Mouse (Mus musculus): ENCODE measurements around the gene Lrrc8c. TPM values are rescaled to one million over a fixed set of nuclear protein-coding genes. Genes with fewer than 3 reads are reported as not detected.

Lrrc8c gene
- polyA plus RNA-seq, 1 experiment = 7.1 TPM

GRCm38 (mm10) chr5:105541051-105541450 lies 21.9 kb downstream of the Lrrc8c start:
- TF ChIP-seq USF1 (IDR thresholded peaks at IDR 0.05; ENCODE audit: low read depth) (no peak), CEBPB (IDR thresholded peaks at IDR 0.05; ENCODE audit: low read depth) (no peak), CTCF (IDR thresholded peaks at IDR 0.05; ENCODE audit: control insufficient read depth, insufficient read depth, insufficient read length) (no peak), FOSL1 (IDR thresholded peaks at IDR 0.05; ENCODE audit: insufficient read depth, low read length, poor library complexity, severe bottlenecking) (no peak), MAX (IDR thresholded peaks at IDR 0.05) (no peak), MYOG (IDR thresholded peaks at IDR 0.05; ENCODE audit: control insufficient read depth, extremely low read depth, insufficient read length) (no peak), MYOD1 (IDR thresholded peaks at IDR 0.05; ENCODE audit: control insufficient read depth, insufficient read length, low read depth) (no peak)
- Histone ChIP-seq H3K79me3 (ENCODE audit: low read depth) (no peaks in the 10 kb centered on the region), H3ac (ENCODE audit: control insufficient read depth, insufficient read length, low read depth) (no peak overlapping the region), H3K36me3 (ENCODE audit: control insufficient read depth, insufficient read depth) (peaks cover 8% of the 10 kb centered on the region), H3K27me3 (ENCODE audit: control insufficient read depth, insufficient read depth, insufficient read length) (no peaks in the 10 kb centered on the region), H3K79me2 (ENCODE audit: control insufficient read depth, insufficient read depth) (no peaks in the 10 kb centered on the region), H3K4me3 (ENCODE audit: insufficient read depth, poor library complexity, severe bottlenecking) (no peak overlapping the region)

- H3K36me3 ChIP-seq (ENCODE audit: control insufficient read depth, insufficient read depth) = peaks cover 8% of the 10 kb centered on the region
- no peak overlapping the region for H3ac ChIP-seq (ENCODE audit: control insufficient read depth, insufficient read length, low read depth)
- no peak for TF ChIP-seq FOSL1 (IDR thresholded peaks at IDR 0.05; ENCODE audit: insufficient read depth, low read length, poor library complexity, severe bottlenecking)
- TF ChIP-seq MYOD1 (IDR thresholded peaks at IDR 0.05; ENCODE audit: control insufficient read depth, insufficient read length, low read depth) = no peak
- no peak for TF ChIP-seq MYOG (IDR thresholded peaks at IDR 0.05; ENCODE audit: control insufficient read depth, extremely low read depth, insufficient read length)
- TF ChIP-seq CEBPB (IDR thresholded peaks at IDR 0.05; ENCODE audit: low read depth) = no peak
- no peak for TF ChIP-seq MAX (IDR thresholded peaks at IDR 0.05)
- TF ChIP-seq USF1 (IDR thresholded peaks at IDR 0.05; ENCODE audit: low read depth) = no peak
- TF ChIP-seq CTCF (IDR thresholded peaks at IDR 0.05; ENCODE audit: control insufficient read depth, insufficient read depth, insufficient read length) = no peak
- no peaks in the 10 kb centered on the region for H3K27me3 ChIP-seq (ENCODE audit: control insufficient read depth, insufficient read depth, insufficient read length)
- no peaks in the 10 kb centered on the region for H3K79me3 ChIP-seq (ENCODE audit: low read depth)
- H3K79me2 ChIP-seq (ENCODE audit: control insufficient read depth, insufficient read depth) = no peaks in the 10 kb centered on the region
- H3K4me3 ChIP-seq (ENCODE audit: insufficient read depth, poor library complexity, severe bottlenecking) = no peak overlapping the region
Measured at GRCm38 (mm10) chr5:105545126-105545525, 25.9 kb downstream of the Lrrc8c start.

- H3K36me3 ChIP-seq (ENCODE audit: control insufficient read depth, insufficient read depth) = peaks cover 5% of the 10 kb centered on the region
- no peaks in the 10 kb centered on the region for H3K79me2 ChIP-seq (ENCODE audit: control insufficient read depth, insufficient read depth)
- no peaks in the 10 kb centered on the region for H3K79me3 ChIP-seq (ENCODE audit: low read depth)
- TF ChIP-seq FOSL1 (IDR thresholded peaks at IDR 0.05; ENCODE audit: insufficient read depth, low read length, poor library complexity, severe bottlenecking) (no peak), CTCF (IDR thresholded peaks at IDR 0.05; ENCODE audit: control insufficient read depth, insufficient read depth, insufficient read length) (no peak), MAX (IDR thresholded peaks at IDR 0.05) (no peak), USF1 (IDR thresholded peaks at IDR 0.05; ENCODE audit: low read depth) (no peak), CEBPB (IDR thresholded peaks at IDR 0.05; ENCODE audit: low read depth) (no peak)
- H3ac ChIP-seq (ENCODE audit: control insufficient read depth, insufficient read length, low read depth) = no peak overlapping the region
- no peaks in the 10 kb centered on the region for H3K27me3 ChIP-seq (ENCODE audit: control insufficient read depth, insufficient read depth, insufficient read length)
- H3K4me3 ChIP-seq (ENCODE audit: insufficient read depth, poor library complexity, severe bottlenecking) = no peak overlapping the region
Measured at GRCm38 (mm10) chr5:105547115-105547514, 27.9 kb downstream of the Lrrc8c start.

GRCm38 (mm10) chr5:105551808-105552207 lies 32.6 kb downstream of the Lrrc8c start:
- no peak for TF ChIP-seq CTCF (IDR thresholded peaks at IDR 0.05; ENCODE audit: control insufficient read depth, insufficient read depth, insufficient read length)
- TF ChIP-seq MAX (IDR thresholded peaks at IDR 0.05) = no peak
- no peak for TF ChIP-seq CEBPB (IDR thresholded peaks at IDR 0.05; ENCODE audit: low read depth)
- TF ChIP-seq MYOD1 (IDR thresholded peaks at IDR 0.05; ENCODE audit: control insufficient read depth, insufficient read length, low read depth) = no peak
- no peak for TF ChIP-seq FOSL1 (IDR thresholded peaks at IDR 0.05; ENCODE audit: insufficient read depth, low read length, poor library complexity, severe bottlenecking)
- TF ChIP-seq MYOG (IDR thresholded peaks at IDR 0.05; ENCODE audit: control insufficient read depth, extremely low read depth, insufficient read length) = no peak
- TF ChIP-seq USF1 (IDR thresholded peaks at IDR 0.05; ENCODE audit: low read depth) = no peak

GRCm38 (mm10) chr5:105556291-105556690 lies 37.1 kb downstream of the Lrrc8c start:
- no peaks in the 10 kb centered on the region for H3K27me3 ChIP-seq (ENCODE audit: control insufficient read depth, insufficient read depth, insufficient read length)
- H3K79me3 ChIP-seq (ENCODE audit: low read depth) = no peaks in the 10 kb centered on the region
- no peak overlapping the region for H3K4me3 ChIP-seq (ENCODE audit: insufficient read depth, poor library complexity, severe bottlenecking)
- H3K79me2 ChIP-seq (ENCODE audit: control insufficient read depth, insufficient read depth) = no peaks in the 10 kb centered on the region
- H3K36me3 ChIP-seq (ENCODE audit: control insufficient read depth, insufficient read depth) = no peaks in the 10 kb centered on the region
- H3ac ChIP-seq (ENCODE audit: control insufficient read depth, insufficient read length, low read depth) = no peak overlapping the region
- TF ChIP-seq MAX (IDR thresholded peaks at IDR 0.05) (no peak), CTCF (IDR thresholded peaks at IDR 0.05; ENCODE audit: control insufficient read depth, insufficient read depth, insufficient read length) (no peak), MYOD1 (IDR thresholded peaks at IDR 0.05; ENCODE audit: control insufficient read depth, insufficient read length, low read depth) (no peak), MYOG (IDR thresholded peaks at IDR 0.05; ENCODE audit: control insufficient read depth, extremely low read depth, insufficient read length) (no peak), USF1 (IDR thresholded peaks at IDR 0.05; ENCODE audit: low read depth) (no peak), CEBPB (IDR thresholded peaks at IDR 0.05; ENCODE audit: low read depth) (no peak), FOSL1 (IDR thresholded peaks at IDR 0.05; ENCODE audit: insufficient read depth, low read length, poor library complexity, severe bottlenecking) (no peak)

More at GRCm38 (mm10) chr5:105551808-105552207, 32.6 kb downstream of the Lrrc8c start:
- Histone ChIP-seq H3K4me3 (ENCODE audit: insufficient read depth, poor library complexity, severe bottlenecking) (no peak overlapping the region), H3K79me3 (ENCODE audit: low read depth) (no peaks in the 10 kb centered on the region), H3K36me3 (ENCODE audit: control insufficient read depth, insufficient read depth) (no peaks in the 10 kb centered on the region), H3K27me3 (ENCODE audit: control insufficient read depth, insufficient read depth, insufficient read length) (no peaks in the 10 kb centered on the region), H3ac (ENCODE audit: control insufficient read depth, insufficient read length, low read depth) (no peak overlapping the region), H3K79me2 (ENCODE audit: control insufficient read depth, insufficient read depth) (no peaks in the 10 kb centered on the region)

GRCm38 (mm10) chr5:105557346-105557745 lies 38.2 kb downstream of the Lrrc8c start:
- Histone ChIP-seq H3K4me3 (ENCODE audit: insufficient read depth, poor library complexity, severe bottlenecking) (no peak overlapping the region), H3K79me2 (ENCODE audit: control insufficient read depth, insufficient read depth) (no peaks in the 10 kb centered on the region), H3K36me3 (ENCODE audit: control insufficient read depth, insufficient read depth) (no peaks in the 10 kb centered on the region), H3K79me3 (ENCODE audit: low read depth) (no peaks in the 10 kb centered on the region), H3ac (ENCODE audit: control insufficient read depth, insufficient read length, low read depth) (no peak overlapping the region), H3K27me3 (ENCODE audit: control insufficient read depth, insufficient read depth, insufficient read length) (no peaks in the 10 kb centered on the region)
- TF ChIP-seq MYOD1 (IDR thresholded peaks at IDR 0.05; ENCODE audit: control insufficient read depth, insufficient read length, low read depth) (no peak), MYOG (IDR thresholded peaks at IDR 0.05; ENCODE audit: control insufficient read depth, extremely low read depth, insufficient read length) (no peak), USF1 (IDR thresholded peaks at IDR 0.05; ENCODE audit: low read depth) (no peak), MAX (IDR thresholded peaks at IDR 0.05) (no peak), CTCF (IDR thresholded peaks at IDR 0.05; ENCODE audit: control insufficient read depth, insufficient read depth, insufficient read length) (no peak), CEBPB (IDR thresholded peaks at IDR 0.05; ENCODE audit: low read depth) (no peak), FOSL1 (IDR thresholded peaks at IDR 0.05; ENCODE audit: insufficient read depth, low read length, poor library complexity, severe bottlenecking) (no peak)
